Mouse (Mus musculus) midbrain, embryonic 13.5 days (tissue): ENCODE measurements around the gene Vmn1r49. TPM values are rescaled to one million over a fixed set of nuclear protein-coding genes. Genes with fewer than 3 reads are reported as not detected.
"Not testable (repeated sequence)": the region's sequence is repeated elsewhere in the genome, so short reads cannot be mapped to it uniquely, and the experiment has no call there.

ENCODE experiments used
- ATAC-seq: fragments of 200-750 bp; cut with Nextera tagmentation; 2 replicates; pipeline ENCODE4 v1.8.0; 2017; ENCODE audit warnings: mild to moderate bottlenecking, moderate TSS enrichment, moderate library complexity
- H3K27ac ChIP-seq: fragments of 300-500 bp; sonication (generic); 2 replicates; pipeline ENCODE4 v1.5.1; 2015; ENCODE audit warnings: inconsistent platforms, mild to moderate bottlenecking, moderate library complexity
- H3K27me3 ChIP-seq: fragments of 300-500 bp; sonication (generic); 2 replicates; pipeline ENCODE4 v1.6.1; 2015; ENCODE audit warnings: mild to moderate bottlenecking, inconsistent platforms
- H3K36me3 ChIP-seq: fragments of 300-500 bp; sonication (generic); 2 replicates; pipeline ENCODE4 v1.6.1; 2015; ENCODE audit warnings: mild to moderate bottlenecking, inconsistent platforms
- H3K4me1 ChIP-seq: fragments of 300-500 bp; sonication (generic); replicated peaks from 2 replicates; pipeline ENCODE4 v1.6.1; 2015; ENCODE audit warnings: inconsistent platforms
- H3K4me2 ChIP-seq: fragments of 300-500 bp; sonication (generic); replicated peaks from 2 replicates; pipeline ENCODE4 v1.6.1; 2015; ENCODE audit warnings: moderate library complexity, mild to moderate bottlenecking, inconsistent platforms
- H3K4me3 ChIP-seq: fragments of 300-500 bp; sonication (generic); replicated peaks from 2 replicates; pipeline ENCODE4 v1.5.1; 2015; ENCODE audit warnings: mild to moderate bottlenecking, inconsistent platforms
- H3K9ac ChIP-seq: fragments of 300-500 bp; sonication (generic); replicated peaks from 2 replicates; pipeline ENCODE4 v1.6.1; 2015; ENCODE audit warnings: mild to moderate bottlenecking, inconsistent platforms
- H3K9me3 ChIP-seq: fragments of 300-500 bp; sonication (generic); 2 replicates; pipeline ENCODE4 v1.6.1; 2016; ENCODE audit warnings: mild to moderate bottlenecking, inconsistent platforms
- WGBS: fragments of 180-500 bp; shearing (Covaris S2); methylation state at CpG from one replicate; pipeline ENCODE4 v1.1.7; 2015; 5-methylcytosine and 5-hydroxymethylcytosine counted together
- polyA plus RNA-seq: library from polyadenylated mRNA; unstranded; fragments of >200 nt; fragmentation: Nextera tagmentation; extraction: Ambion mirVana; gene quantifications from 2 replicates; pipeline ENCODE4 v1.2.1, GENCODE M21; 2015

The Vmn1r49 gene
- polyA plus RNA-seq, result not detected in 2 replicates

DNA sequence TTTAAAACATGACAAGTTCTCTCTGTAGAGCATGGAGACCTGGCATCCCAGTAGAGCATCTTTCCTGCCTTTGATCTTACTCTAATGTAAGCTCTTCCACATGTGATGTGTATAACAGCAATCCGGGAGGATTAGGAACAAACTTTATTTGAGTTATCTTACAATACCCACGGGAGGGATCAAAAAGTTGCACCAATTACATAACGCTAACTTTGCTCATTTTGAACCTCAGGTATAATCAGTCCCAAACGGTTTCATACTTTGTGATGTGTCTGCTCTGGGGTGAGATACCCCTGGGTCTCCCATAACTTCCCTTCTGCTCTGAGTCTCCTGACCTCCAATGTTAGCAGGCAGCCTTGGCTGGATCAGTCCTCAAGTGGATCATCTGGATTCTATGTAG lies at the start of gene Vmn1r49:
TSS of gene Vmn1r49 (minus strand) at position 101 of the 400 bp plus-strand sequence.
- Histone ChIP-seq H3K4me1 (no peaks in the 10 kb centered on the region), H3K36me3 (no peaks in the 10 kb centered on the region), H3K27ac (no peak within 1 kb of the TSS), H3K9ac (no peak within 1 kb of the TSS), H3K4me2 (no peak within 1 kb of the TSS), H3K4me3 (no peak within 1 kb of the TSS), H3K27me3 (no peaks in the 10 kb centered on the region), H3K9me3 (peaks cover 13% of the 10 kb centered on the region)
- ATAC-seq, result no peak
- WGBS, result 83% methylated on average over 4 of the region's 4 CpGs

DNA sequence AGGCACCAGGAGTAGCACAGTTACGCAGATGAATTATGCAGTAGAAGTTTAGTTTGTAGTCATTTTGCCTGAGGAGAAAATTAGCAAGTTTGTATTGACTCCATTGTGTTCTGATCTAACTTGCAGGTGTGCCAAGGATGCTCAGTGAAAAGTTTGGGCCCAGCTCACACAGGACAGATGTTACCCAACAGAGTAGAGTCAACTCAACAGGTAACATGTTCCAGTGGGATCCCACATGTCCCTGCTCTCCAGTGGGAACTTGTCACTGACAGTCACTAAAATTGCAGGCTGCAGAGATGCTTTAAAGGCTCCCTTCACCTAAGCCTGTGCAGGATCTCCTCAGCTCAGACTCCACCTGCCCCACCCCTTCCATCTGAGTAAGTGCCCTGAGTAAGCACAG lies 44.0 kb upstream of the Vmn1r49 start, which contains the start of gene Vmn1r51:
TSS of gene Vmn1r51 (plus strand) at position 301 of the 400 bp plus-strand sequence.
- H3K9me3 ChIP-seq, result peaks cover 10% of the 10 kb centered on the region
- not testable (repeated sequence) for H3K4me1 ChIP-seq, H3K9ac ChIP-seq, H3K36me3 ChIP-seq, H3K27me3 ChIP-seq, H3K4me2 ChIP-seq, H3K4me3 ChIP-seq, H3K27ac ChIP-seq, ATAC-seq
- 91% methylated on average over 1 of the region's 1 CpGs for WGBS

DNA sequence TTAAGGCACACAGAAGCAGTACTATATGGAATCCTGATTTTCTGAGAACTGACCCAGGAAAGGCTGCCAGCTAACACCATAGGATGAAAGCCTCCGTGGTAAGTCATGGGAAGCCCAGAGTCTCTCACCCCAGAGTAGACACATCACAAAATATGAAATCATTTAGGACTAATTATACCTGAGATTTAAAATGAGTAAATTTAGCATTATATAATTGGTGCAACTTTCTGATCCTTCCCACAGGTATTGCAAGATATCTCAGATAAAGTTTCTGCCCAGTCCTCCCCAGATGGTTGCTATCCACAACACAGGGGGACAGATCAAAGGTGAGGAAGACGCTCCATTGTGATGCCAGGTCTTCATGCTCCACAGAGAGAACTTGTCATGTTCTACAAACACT lies 22.8 kb upstream of the Vmn1r49 start, which contains the start of gene Vmn1r50:
TSS of gene Vmn1r50 (plus strand) at position 301 of the 400 bp plus-strand sequence.
- 0 out of 2 replicates have a peak, but pooled peaks cover 4% of the 10 kb centered on the region for H3K9me3 ChIP-seq
- no peaks in the 10 kb centered on the region for H3K36me3 ChIP-seq
- no peak within 1 kb of the TSS for H3K27ac ChIP-seq
- no peak within 1 kb of the TSS for H3K9ac ChIP-seq
- ATAC-seq, result no peak
- no peak within 1 kb of the TSS for H3K4me3 ChIP-seq
- 67% methylated on average over 2 of the region's 2 CpGs for WGBS
- no peak within 1 kb of the TSS for H3K4me2 ChIP-seq
- no peaks in the 10 kb centered on the region for H3K27me3 ChIP-seq
- no peaks in the 10 kb centered on the region for H3K4me1 ChIP-seq

DNA sequence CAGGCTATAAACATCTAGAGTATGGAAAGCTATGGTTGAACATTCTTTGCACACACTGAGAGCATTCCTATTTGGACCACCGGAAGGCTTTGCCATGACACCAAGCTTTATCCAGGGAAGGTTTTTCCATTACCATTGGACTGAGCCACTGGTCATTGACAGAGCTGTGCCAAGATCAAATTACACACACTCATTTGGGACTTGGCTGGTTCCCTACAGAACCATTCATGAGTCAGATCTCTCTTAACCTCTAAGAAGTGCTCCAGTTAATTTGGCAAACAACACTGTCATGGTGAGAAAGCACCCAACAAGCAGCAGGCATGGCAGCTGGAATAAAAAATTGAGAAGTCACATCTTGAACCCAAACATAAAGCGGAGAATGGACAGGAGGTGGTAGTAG lies 22.3 kb upstream of the Vmn1r49 start:
- 93% methylated on average over 2 of the region's 2 CpGs for WGBS
- Histone ChIP-seq H3K9ac (no peak overlapping the region), H3K4me1 (no peaks in the 10 kb centered on the region), H3K27ac (no peak overlapping the region), H3K4me2 (no peak overlapping the region), H3K36me3 (no peaks in the 10 kb centered on the region), H3K9me3 (peaks cover 4% of the 10 kb centered on the region; the same call in 1 of the 2 replicates), H3K4me3 (no peak overlapping the region), H3K27me3 (no peaks in the 10 kb centered on the region)
- no peak for ATAC-seq

DNA sequence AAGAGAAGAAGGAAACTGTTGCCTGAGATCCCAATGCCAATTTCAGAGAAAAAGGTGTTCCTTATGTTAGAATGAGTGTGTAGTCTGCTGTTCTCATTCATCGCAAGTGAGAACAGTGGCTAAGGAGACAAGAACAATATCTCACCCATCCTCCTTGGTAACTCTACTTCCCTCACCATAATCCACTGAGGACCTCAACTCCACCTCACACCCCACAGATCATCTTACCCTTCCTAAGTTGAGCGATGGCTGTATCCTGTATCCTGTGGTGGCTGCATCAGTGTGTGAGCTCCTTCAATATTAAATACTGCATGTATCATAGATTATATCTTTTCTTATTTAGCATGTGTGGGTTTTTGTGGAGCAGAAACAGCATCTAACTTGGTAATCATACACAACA lies 41.6 kb downstream of the Vmn1r49 start, which contains the start of gene Vmn1r48:
TSS of gene Vmn1r48 (minus strand) at position 101 of the 400 bp plus-strand sequence.
- not testable (repeated sequence) for H3K4me2 ChIP-seq, ATAC-seq, H3K27ac ChIP-seq, H3K27me3 ChIP-seq, H3K4me3 ChIP-seq, H3K9ac ChIP-seq, H3K9me3 ChIP-seq, H3K4me1 ChIP-seq, H3K36me3 ChIP-seq
- WGBS, result no CpG with 5 or more reads among the region's 2 CpGs

Other genes with a start within 250 kb of the Vmn1r49 start
- not detected in 2 replicates for gene Vmn1r42, start 202.1 kb downstream of the Vmn1r49 start, polyA plus RNA-seq
- gene Vmn1r43, start 202.1 kb downstream of the Vmn1r49 start, polyA plus RNA-seq, result not detected in 2 replicates
- not detected in 2 replicates for gene Vmn1r44, start 194.8 kb downstream of the Vmn1r49 start, polyA plus RNA-seq
- not detected in 2 replicates for gene Vmn1r45, start 137.9 kb downstream of the Vmn1r49 start, polyA plus RNA-seq
- not detected in 2 replicates for gene Vmn1r46, start 109.2 kb downstream of the Vmn1r49 start, polyA plus RNA-seq
- gene Vmn1r47, start 62.4 kb downstream of the Vmn1r49 start, polyA plus RNA-seq, result not detected in 2 replicates
- gene Vmn1r48, start 41.7 kb downstream of the Vmn1r49 start, polyA plus RNA-seq, result not detected in 2 replicates
- gene Vmn1r50, start 22.9 kb upstream of the Vmn1r49 start, polyA plus RNA-seq, result not detected in 2 replicates
- not detected in 2 replicates for gene Vmn1r51, start 44.1 kb upstream of the Vmn1r49 start, polyA plus RNA-seq
- gene Vmn1r52, start 96.3 kb upstream of the Vmn1r49 start, polyA plus RNA-seq, result not detected in 2 replicates
- gene V1ra8, start 124.3 kb upstream of the Vmn1r49 start, polyA plus RNA-seq, result not detected in 2 replicates
- gene Vmn1r53, start 145.9 kb upstream of the Vmn1r49 start, polyA plus RNA-seq, result not detected in 2 replicates
- not detected in 2 replicates for gene Vmn1r54, start 167.8 kb upstream of the Vmn1r49 start, polyA plus RNA-seq
- gene BC048671, start 222.7 kb upstream of the Vmn1r49 start, polyA plus RNA-seq, result not detected in 2 replicates
- not detected in 2 replicates for gene Chst13, start 246.7 kb upstream of the Vmn1r49 start, polyA plus RNA-seq